Mouse (Mus musculus): ENCODE data around the gene 1700030K09Rik. TPM values are rescaled to one million over a fixed set of nuclear protein-coding genes. Genes with fewer than 3 reads are reported as not detected.

Gene 1700030K09Rik
- polyA plus RNA-seq, 1 experiment = 8.9 TPM

DNA sequence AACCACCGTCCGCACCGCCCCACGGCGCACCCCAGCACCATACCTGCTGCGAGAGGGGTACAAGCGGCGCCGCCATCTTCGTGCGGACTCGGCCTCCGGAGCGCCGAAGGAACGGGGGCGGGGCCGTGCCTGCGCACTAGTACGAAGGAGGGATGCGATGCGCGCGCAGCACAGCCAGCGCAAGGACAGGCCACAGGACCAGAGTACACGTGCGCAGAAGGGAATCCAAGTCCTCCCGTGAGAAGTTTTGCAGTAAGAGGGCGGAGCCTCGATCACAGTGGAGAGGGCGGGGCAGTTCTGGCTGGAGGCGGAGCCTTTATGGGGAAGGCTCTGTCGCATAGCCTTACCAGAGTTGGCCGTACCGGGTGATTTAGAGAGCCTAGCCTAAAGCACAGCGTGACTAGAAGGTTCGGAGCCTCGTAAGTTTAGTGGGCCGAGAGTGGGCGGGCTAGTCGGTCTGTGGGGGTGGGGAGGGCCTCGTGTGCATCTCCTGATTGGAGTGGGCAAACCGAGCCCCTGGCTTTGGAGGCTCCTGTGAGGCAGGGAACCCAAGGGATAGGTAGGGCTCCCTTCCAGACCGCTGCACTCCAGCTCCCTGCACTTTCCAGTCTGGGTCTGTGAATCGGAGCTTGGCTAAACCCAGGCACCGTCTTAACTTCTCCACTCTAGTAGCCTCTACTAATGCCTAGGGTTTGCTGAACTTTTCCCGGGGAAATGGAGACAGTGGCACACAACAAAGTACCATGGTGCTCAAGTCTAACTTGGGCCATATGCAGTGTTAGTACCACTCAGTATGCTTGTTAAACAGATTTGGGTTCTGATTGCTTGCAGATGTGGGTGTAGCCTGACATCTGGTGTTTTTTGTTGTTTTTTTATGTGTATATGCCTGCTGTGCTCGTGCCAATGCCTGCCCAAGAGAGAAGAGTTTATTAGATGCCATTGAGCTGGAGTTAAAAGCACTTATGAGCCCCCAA is 22.0 kb upstream of the 1700030K09Rik start, which contains the start of gene Eps15l1:
Gene Eps15l1, minus strand, starts transcription at position 99 of the 974 bp plus-strand sequence.
- H3K27ac ChIP-seq (ENCODE audit: insufficient read depth, low read length) = no peak within 1 kb of the TSS
- peak; percentile 73 for TF ChIP-seq POLR2A (IDR thresholded peaks at IDR 0.05; ENCODE audit: extremely low read depth, insufficient read depth, low read length)
- TF ChIP-seq CTCF (IDR thresholded peaks at IDR 0.05; ENCODE audit: extremely low read depth, insufficient read depth, low read length) = no peak
- peaks cover 16% of the 10 kb centered on the region for H3K4me1 ChIP-seq (ENCODE audit: control insufficient read depth, insufficient read depth, low read length)

DNA sequence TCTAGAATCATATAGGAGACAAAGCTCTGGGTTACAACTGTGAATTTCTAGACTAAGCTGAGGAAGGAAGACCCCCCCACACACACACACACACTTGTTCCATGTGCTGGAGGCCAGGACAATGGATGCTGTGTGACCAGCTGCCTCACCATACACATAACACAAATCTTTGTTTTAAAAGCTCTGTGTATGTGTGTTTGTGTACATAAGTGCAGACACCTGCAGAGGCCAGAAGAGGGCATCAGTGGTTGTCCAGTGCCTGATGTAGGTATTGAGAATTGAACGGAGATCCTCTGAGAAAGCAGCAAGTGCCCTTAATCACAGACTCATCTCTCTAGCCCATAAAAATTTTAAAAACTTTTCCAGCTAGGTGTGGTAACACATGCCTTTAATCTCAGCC is 20.8 kb upstream of the 1700030K09Rik start:
- TF ChIP-seq POLR2A (IDR thresholded peaks at IDR 0.05; ENCODE audit: extremely low read depth, insufficient read depth, low read length) (no peak), CTCF (IDR thresholded peaks at IDR 0.05; ENCODE audit: extremely low read depth, insufficient read depth, low read length) (0 out of 2 replicates have a peak, but pooled peaks have one; percentile 14)
- Histone ChIP-seq H3K27ac (ENCODE audit: insufficient read depth, low read length) (no peak overlapping the region), H3K4me3 (ENCODE audit: insufficient read depth, low read length) (no peak overlapping the region), H3K4me1 (ENCODE audit: control insufficient read depth, insufficient read depth, low read length) (peaks cover 11% of the 10 kb centered on the region)

More for the DNA sequence above, 22.0 kb upstream of the 1700030K09Rik start, which contains the start of gene Eps15l1:
- peak within 1 kb of the TSS; percentile 56 for H3K4me3 ChIP-seq (ENCODE audit: insufficient read depth, low read length)

DNA sequence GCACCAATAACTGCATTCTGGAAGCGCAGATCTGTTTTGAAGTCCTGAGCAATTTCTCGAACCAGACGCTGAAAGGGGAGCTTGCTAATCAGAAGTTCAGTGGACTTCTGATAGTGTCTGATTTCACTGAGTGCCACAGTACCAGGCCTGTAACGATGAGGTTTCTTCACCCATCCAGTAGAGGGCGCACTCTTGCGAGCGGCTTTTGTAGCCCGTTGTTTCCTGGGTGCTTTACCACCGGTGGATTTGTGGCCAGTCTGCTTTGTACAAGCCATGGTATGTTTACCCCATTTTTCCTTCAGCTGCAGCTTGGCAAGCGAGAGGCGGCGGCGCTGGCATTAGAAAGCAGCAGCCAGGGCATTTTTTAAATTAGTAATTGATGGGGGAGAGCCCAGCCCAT is 14.0 kb upstream of the 1700030K09Rik start:
- TF ChIP-seq POLR2A (IDR thresholded peaks at IDR 0.05; ENCODE audit: extremely low read depth, insufficient read depth, low read length) (no peak), CTCF (IDR thresholded peaks at IDR 0.05; ENCODE audit: extremely low read depth, insufficient read depth, low read length) (peak; percentile 26; the same call in 1 of the 2 replicates)
- H3K4me1 ChIP-seq (ENCODE audit: control insufficient read depth, insufficient read depth, low read length) = no peaks in the 10 kb centered on the region
- H3K4me3 ChIP-seq (ENCODE audit: insufficient read depth, low read length) = no peak overlapping the region
- H3K27ac ChIP-seq (ENCODE audit: insufficient read depth, low read length) = no peak overlapping the region

DNA sequence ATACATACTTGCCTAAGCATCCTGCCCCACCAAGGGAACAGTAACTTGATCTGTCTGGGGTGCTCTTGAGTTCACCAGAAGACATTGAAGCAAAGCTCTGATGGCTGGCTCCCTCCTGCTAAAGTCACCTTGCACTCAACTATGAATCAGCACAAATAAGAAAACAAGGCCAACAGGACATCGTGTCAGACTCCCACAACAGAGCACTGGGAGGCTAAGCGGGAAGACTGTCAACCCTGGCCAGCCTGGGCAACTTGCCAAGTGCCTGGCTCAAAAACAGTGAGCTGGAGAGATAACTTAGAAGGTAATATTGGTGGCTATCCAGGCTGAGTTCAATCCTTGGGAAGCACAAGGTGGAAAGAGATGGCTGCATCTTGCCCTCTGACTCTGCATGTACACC is 8.7 kb upstream of the 1700030K09Rik start:
- no peak overlapping the region for H3K4me3 ChIP-seq (ENCODE audit: insufficient read depth, low read length)
- no peaks in the 10 kb centered on the region for H3K4me1 ChIP-seq (ENCODE audit: control insufficient read depth, insufficient read depth, low read length)
- H3K27ac ChIP-seq (ENCODE audit: insufficient read depth, low read length) = no peak overlapping the region
- TF ChIP-seq CTCF (IDR thresholded peaks at IDR 0.05; ENCODE audit: extremely low read depth, insufficient read depth, low read length) (no peak), POLR2A (IDR thresholded peaks at IDR 0.05; ENCODE audit: extremely low read depth, insufficient read depth, low read length) (no peak)

DNA sequence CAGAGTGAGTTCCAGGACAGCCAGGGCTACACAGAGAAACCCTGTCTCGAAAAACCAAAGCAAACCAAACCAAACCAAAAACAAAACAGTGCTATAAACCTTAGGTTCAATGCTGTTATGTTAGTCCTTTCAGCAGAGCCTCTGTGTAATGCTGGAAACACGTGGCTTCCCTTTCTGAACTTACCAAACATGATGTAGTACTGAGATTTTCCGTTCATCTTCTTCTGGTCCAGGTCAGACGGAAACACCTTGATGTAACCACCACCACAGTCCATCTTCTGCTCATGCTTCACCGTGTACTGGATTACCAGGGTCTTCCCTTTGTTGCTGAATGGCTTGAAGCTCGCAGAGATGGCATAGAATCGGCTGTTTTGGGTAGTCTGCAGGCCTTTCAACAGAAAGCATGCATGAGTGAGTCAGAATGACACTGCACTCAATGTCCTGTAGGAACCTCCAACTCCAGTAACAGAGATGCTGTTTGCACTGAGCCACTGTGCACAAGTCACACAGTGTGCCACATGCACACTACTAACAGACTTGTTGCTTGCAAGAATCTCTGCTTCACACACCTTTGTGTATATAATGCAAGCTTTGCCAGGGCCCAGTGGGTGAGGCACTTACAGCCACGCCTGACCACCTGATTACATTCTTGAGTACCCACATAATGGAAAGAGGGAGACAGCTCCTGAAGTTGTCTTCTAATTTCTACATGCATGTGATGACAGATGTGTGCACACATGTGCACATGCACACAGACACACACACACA is 5.2 kb upstream of the 1700030K09Rik start:
- H3K4me3 ChIP-seq (ENCODE audit: insufficient read depth, low read length) = no peak overlapping the region
- no peak overlapping the region for H3K27ac ChIP-seq (ENCODE audit: insufficient read depth, low read length)
- TF ChIP-seq POLR2A (IDR thresholded peaks at IDR 0.05; ENCODE audit: extremely low read depth, insufficient read depth, low read length) (no peak), CTCF (IDR thresholded peaks at IDR 0.05; ENCODE audit: extremely low read depth, insufficient read depth, low read length) (no peak)
- no peaks in the 10 kb centered on the region for H3K4me1 ChIP-seq (ENCODE audit: control insufficient read depth, insufficient read depth, low read length)

DNA sequence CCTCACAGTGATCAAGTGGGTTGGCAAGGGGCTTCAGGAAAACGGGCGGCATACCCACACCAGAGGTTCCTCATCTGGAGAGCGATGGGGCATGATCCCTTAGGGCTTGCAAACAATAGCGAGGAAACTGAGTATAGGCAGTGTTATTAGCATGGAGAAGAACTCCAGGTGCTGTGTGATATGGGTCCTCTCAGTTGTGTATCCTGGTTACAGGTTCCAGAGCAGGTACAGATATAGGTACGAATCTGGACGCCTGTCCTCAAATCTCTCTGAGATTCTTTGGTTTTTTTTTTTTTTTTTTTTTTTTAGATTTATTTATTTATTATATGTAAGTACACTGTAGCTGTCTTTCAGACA is 292 bp downstream of the 1700030K09Rik start:
- H3K4me1 ChIP-seq (ENCODE audit: control insufficient read depth, insufficient read depth, low read length) = no peaks in the 10 kb centered on the region
- no peak overlapping the region for H3K27ac ChIP-seq (ENCODE audit: insufficient read depth, low read length)
- peak overlapping the region; percentile 39 for H3K4me3 ChIP-seq (ENCODE audit: insufficient read depth, low read length)
- TF ChIP-seq CTCF (IDR thresholded peaks at IDR 0.05; ENCODE audit: extremely low read depth, insufficient read depth, low read length) (no peak), POLR2A (IDR thresholded peaks at IDR 0.05; ENCODE audit: extremely low read depth, insufficient read depth, low read length) (no peak)

DNA sequence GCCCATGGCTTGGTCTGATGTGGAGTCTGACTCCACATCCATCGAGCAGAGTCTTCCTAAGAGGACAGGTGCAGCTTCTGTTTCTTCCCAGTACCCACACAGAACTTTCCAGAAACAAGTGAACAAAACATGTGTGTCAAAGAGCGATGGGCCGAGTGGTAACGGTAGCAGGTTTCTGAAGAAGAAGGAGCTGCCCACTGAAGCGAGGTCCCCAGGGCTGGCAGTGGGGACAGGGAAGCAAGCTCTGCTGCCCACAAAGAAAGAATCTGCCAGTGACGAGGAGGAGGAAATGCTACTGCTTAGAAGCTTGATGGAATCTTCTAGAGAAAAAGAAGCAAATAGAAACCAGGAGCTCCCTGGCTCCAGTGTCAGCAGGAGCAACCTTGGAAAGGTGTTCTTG is 1.4 kb downstream of the 1700030K09Rik start:
- TF ChIP-seq CTCF (IDR thresholded peaks at IDR 0.05; ENCODE audit: extremely low read depth, insufficient read depth, low read length) (no peak), POLR2A (IDR thresholded peaks at IDR 0.05; ENCODE audit: extremely low read depth, insufficient read depth, low read length) (no peak)
- H3K27ac ChIP-seq (ENCODE audit: insufficient read depth, low read length) = no peak overlapping the region
- no peak overlapping the region for H3K4me3 ChIP-seq (ENCODE audit: insufficient read depth, low read length)
- no peaks in the 10 kb centered on the region for H3K4me1 ChIP-seq (ENCODE audit: control insufficient read depth, insufficient read depth, low read length)

DNA sequence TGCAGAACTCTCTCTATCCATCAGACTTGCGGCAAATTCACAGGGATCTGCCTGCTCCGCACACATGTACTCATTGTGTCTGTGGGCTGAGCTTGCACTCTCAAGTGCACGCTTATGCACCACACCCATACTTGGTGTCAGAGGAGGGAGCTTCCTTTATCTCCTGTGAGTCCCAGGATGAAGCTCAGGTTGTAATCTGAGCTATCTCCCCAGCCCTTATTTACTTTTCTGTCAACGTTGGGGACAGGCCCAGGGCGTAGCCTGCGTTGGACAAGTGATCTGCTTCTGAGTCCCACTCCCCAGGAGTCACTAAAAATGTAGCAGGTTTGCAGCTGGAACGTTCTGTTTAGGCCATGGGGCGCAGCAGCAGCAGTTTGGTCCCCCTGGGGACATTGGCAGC is 7.8 kb downstream of the 1700030K09Rik start:
- Histone ChIP-seq H3K4me1 (ENCODE audit: control insufficient read depth, insufficient read depth, low read length) (no peaks in the 10 kb centered on the region), H3K4me3 (ENCODE audit: insufficient read depth, low read length) (no peak overlapping the region), H3K27ac (ENCODE audit: insufficient read depth, low read length) (no peak overlapping the region)
- TF ChIP-seq POLR2A (IDR thresholded peaks at IDR 0.05; ENCODE audit: extremely low read depth, insufficient read depth, low read length) = no peak
- TF ChIP-seq CTCF (IDR thresholded peaks at IDR 0.05; ENCODE audit: extremely low read depth, insufficient read depth, low read length) = no peak

DNA sequence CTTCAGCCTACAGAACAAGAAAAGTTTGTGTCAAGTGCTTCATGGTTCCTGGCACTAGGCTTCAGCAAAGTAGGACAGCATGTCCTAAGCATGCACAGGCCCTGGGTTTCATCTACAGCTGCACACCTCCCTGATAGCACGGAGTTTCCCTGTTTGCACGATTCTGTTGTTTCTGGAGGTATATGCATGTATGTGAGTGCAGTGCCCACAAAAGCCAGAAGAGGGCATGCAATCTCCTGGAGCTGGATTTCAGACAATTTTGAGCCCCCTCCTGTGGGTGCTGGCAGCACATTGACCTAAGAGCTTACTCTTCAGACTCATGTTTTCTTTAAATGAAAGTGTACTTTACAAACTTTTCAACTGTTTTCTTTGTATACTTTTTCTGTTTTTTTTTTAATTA is 10.2 kb downstream of the 1700030K09Rik start:
- Histone ChIP-seq H3K4me1 (ENCODE audit: control insufficient read depth, insufficient read depth, low read length) (no peaks in the 10 kb centered on the region), H3K27ac (ENCODE audit: insufficient read depth, low read length) (no peak overlapping the region), H3K4me3 (ENCODE audit: insufficient read depth, low read length) (no peak overlapping the region)
- no peak for TF ChIP-seq POLR2A (IDR thresholded peaks at IDR 0.05; ENCODE audit: extremely low read depth, insufficient read depth, low read length)
- TF ChIP-seq CTCF (IDR thresholded peaks at IDR 0.05; ENCODE audit: extremely low read depth, insufficient read depth, low read length) = no peak

All from cortical plate, adult 2 months (tissue).